Comparison of ENCODE assay signal across 8 mouse cellular contexts in genomic region chr5:41556700-41557309, GRCm38 (mm10).
DNase-seq lines count a peak whose midpoint lies in the region; ATAC-seq and TF ChIP-seq lines count a peak whose summit lies in the region.

No protein-coding gene starts in this region.

- H3K36me3 ChIP-seq in lung, embryonic 14.5 days (ENCODE audit: insufficient read depth), result no peaks in the 10 kb centered on the region
- no peaks in the 10 kb centered on the region for H3K36me3 ChIP-seq in limb, embryonic 10.5 days

- no peaks in the 10 kb centered on the region for H3K27me3 ChIP-seq in lung, embryonic 14.5 days (ENCODE audit: insufficient read depth, low read length)
- H3K27me3 ChIP-seq in limb, embryonic 10.5 days (ENCODE audit: low read depth, poor library complexity, severe bottlenecking), result no peaks in the 10 kb centered on the region

- 16% methylated on average over 24 of the region's 24 CpGs for WGBS in lung, embryonic 14.5 days
- WGBS in limb, embryonic 10.5 days, result 48% methylated on average over 24 of the region's 24 CpGs
- WGBS in olfactory bulb, adult 2 months, result 51% methylated on average over 24 of the region's 24 CpGs

- no peaks in the 10 kb centered on the region for H3K9me3 ChIP-seq in lung, embryonic 14.5 days (ENCODE audit: low read depth, low read length)
- no peaks in the 10 kb centered on the region for H3K9me3 ChIP-seq in limb, embryonic 10.5 days (replicated peaks)

- H3K9ac ChIP-seq in lung, embryonic 14.5 days, result no peak overlapping the region; the same call in 1 of the 2 replicates

- ATAC-seq in lung, embryonic 14.5 days (ENCODE audit: insufficient read depth), result peak; percentile 56; the same call in 1 of the 2 replicates
- no peak for ATAC-seq in erythroblast, adult 5-6 weeks (replicated peaks; ENCODE audit: low FRiP score, poor library complexity, severe bottlenecking)

- H3K27ac ChIP-seq in lung, embryonic 14.5 days (ENCODE audit: low read depth), result no peak overlapping the region
- no peak overlapping the region for H3K27ac ChIP-seq in limb, embryonic 10.5 days
- H3K27ac ChIP-seq in olfactory bulb, adult 2 months (ENCODE audit: insufficient read depth, low read depth, low read length), result no peak overlapping the region

- H3K4me2 ChIP-seq in lung, embryonic 14.5 days, result peak overlapping the region; percentile 62

- no peak for TF ChIP-seq POLR2A in olfactory bulb, adult 2 months (IDR thresholded peaks at IDR 0.05; ENCODE audit: insufficient read depth, low read depth, low read length)

- H3K4me3 ChIP-seq in lung, embryonic 14.5 days (ENCODE audit: low read depth, low read length), result peak overlapping the region; percentile 28
- peak overlapping the region; percentile 26 for H3K4me3 ChIP-seq in limb, embryonic 10.5 days
- peak overlapping the region; percentile 4; the same call in 1 of the 2 replicates for H3K4me3 ChIP-seq in olfactory bulb, adult 2 months (ENCODE audit: insufficient read depth, low read depth, low read length)

- DNase-seq in cerebellum, postnatal 10 days, result peak; percentile 31 to 34
- DNase-seq in cerebellum, adult 9-11 months, result no peak
- peak; percentile 22 for DNase-seq in lung, embryonic 14.5 days
- DNase-seq in lung, adult 18-20 months, result no peak
- no peak for DNase-seq in limb, embryonic 10.5 days (ENCODE audit: low spot score)
- DNase-seq in gastrocnemius, postnatal 10 days, result no peak

- H3K4me1 ChIP-seq in lung, embryonic 14.5 days (ENCODE audit: insufficient read depth), result 0 out of 2 replicates have a peak, but pooled peaks cover 4% of the 10 kb centered on the region
- H3K4me1 ChIP-seq in limb, embryonic 10.5 days, result no peaks in the 10 kb centered on the region
- peaks cover 6% of the 10 kb centered on the region for H3K4me1 ChIP-seq in olfactory bulb, adult 2 months (ENCODE audit: control insufficient read depth, insufficient read depth, low read length)

- no peak for TF ChIP-seq CTCF in lung, embryonic 14.5 days (IDR thresholded peaks at IDR 0.05; ENCODE audit: low read depth)
- TF ChIP-seq CTCF in olfactory bulb, adult 2 months (IDR thresholded peaks at IDR 0.05; ENCODE audit: insufficient read depth, low read depth, low read length), result no peak

Comparison
In these comparisons a context has a peak if more than half of its experiments do, and no peak if none do; other contexts are left out.
1. DNase-seq: peak in cerebellum, postnatal 10 days (2 of 2) and lung, embryonic 14.5 days (single experiment); none in cerebellum, adult 9-11 months (single experiment), lung, adult 18-20 months (0 of 2), limb, embryonic 10.5 days (single experiment) and gastrocnemius, postnatal 10 days (single experiment).
2. Peak in every context shown above with its lines, with median percentiles within 50 percentile points of each other: H3K4me3 ChIP-seq.